Mouse (Mus musculus): ENCODE measurements around the gene Ulk3. TPM values are rescaled to one million over a fixed set of nuclear protein-coding genes. Genes with fewer than 3 reads are reported as not detected.

The Ulk3 gene
- polyA plus RNA-seq, 1 experiment: 35.6 TPM

DNA sequence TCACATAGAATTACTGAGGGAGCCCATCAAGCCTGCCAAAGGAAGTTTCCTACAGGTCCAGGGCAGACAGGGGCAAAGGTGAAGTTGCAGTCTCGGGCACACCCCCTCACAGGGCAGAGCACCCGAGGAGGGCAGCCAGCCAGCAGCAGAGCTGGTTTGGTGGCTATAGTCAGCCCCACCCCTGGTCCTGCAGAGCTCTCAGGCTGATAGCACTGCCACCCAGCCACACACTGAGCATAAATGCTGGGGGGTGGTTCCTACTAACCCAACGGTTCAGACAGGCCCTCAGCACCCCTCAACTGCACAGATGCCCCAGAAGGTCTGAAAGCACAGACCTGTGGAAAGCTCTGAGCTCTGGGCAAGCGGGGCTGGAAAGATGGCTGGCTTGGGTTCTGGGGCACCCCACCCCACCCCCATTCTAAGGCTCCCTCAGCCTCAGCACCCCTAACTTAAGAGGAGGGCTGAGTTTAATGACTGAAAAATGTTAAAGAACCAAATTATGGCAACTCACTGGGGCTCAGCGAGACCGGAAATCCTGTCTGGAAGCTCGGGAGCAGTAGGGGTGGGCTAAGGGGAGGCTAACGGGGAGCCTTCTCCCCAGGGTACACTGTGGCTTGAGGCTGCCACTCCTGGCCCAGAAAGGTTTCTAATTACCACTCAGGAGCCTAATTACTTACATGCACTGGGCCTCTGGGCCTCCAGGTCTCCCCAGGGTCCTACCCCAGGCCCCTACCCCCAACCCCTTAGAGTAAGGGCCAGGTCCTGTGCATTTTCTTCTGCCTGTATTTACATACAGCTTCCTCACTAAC lies 49.6 kb downstream of the Ulk3 start:
- H3K4me3 ChIP-seq (replicated peaks; ENCODE audit: control insufficient read depth, low read depth, low read length): no peak overlapping the region

GRCm38 (mm10) chr9:57639661-57640328 lies 50.5 kb downstream of the Ulk3 start:
- WGBS: 19% methylated on average over 5 of the region's 5 CpGs
- Histone ChIP-seq H3K27ac (ENCODE audit: control insufficient read depth, insufficient read depth, low read depth, low read length, poor library complexity) (peak overlapping the region; percentile 92), H3K4me1 (ENCODE audit: control insufficient read depth, insufficient read depth, low read length) (peaks cover 32% of the 10 kb centered on the region), H3K4me3 (replicated peaks; ENCODE audit: control insufficient read depth, low read depth, low read length) (peak overlapping the region; percentile 24)
- TF ChIP-seq CTCF (IDR thresholded peaks at IDR 0.05; ENCODE audit: control insufficient read depth, insufficient read depth, low read length) (no peak), POLR2A (IDR thresholded peaks at IDR 0.05; ENCODE audit: borderline replicate concordance, control insufficient read depth, low read depth, low read length) (no peak)

More for the DNA sequence above, 49.6 kb downstream of the Ulk3 start:
- Histone ChIP-seq H3K4me1 (ENCODE audit: control insufficient read depth, insufficient read depth, low read length) (peaks cover 38% of the 10 kb centered on the region), H3K27ac (ENCODE audit: control insufficient read depth, insufficient read depth, low read depth, low read length, poor library complexity) (peak overlapping the region; percentile 92)
- WGBS: 5% methylated on average over 8 of the region's 8 CpGs
- no peak for TF ChIP-seq CTCF (IDR thresholded peaks at IDR 0.05; ENCODE audit: control insufficient read depth, insufficient read depth, low read length)
- TF ChIP-seq POLR2A (IDR thresholded peaks at IDR 0.05; ENCODE audit: borderline replicate concordance, control insufficient read depth, low read depth, low read length): peak; percentile 56; the same call in 1 of the 2 replicates

GRCm38 (mm10) chr9:57640384-57640783 lies 51.1 kb downstream of the Ulk3 start:
- Histone ChIP-seq H3K4me3 (replicated peaks; ENCODE audit: control insufficient read depth, low read depth, low read length) (peak overlapping the region; percentile 24), H3K27ac (ENCODE audit: control insufficient read depth, insufficient read depth, low read depth, low read length, poor library complexity) (peak overlapping the region; percentile 92), H3K4me1 (ENCODE audit: control insufficient read depth, insufficient read depth, low read length) (peaks cover 29% of the 10 kb centered on the region)
- under 1% methylated on average over 15 of the region's 15 CpGs for WGBS
- TF ChIP-seq POLR2A (IDR thresholded peaks at IDR 0.05; ENCODE audit: borderline replicate concordance, control insufficient read depth, low read depth, low read length) (peak; percentile 83; the same call in 1 of the 2 replicates), CTCF (IDR thresholded peaks at IDR 0.05; ENCODE audit: control insufficient read depth, insufficient read depth, low read length) (no peak)

GRCm38 (mm10) chr9:57641022-57641421 lies 51.8 kb downstream of the Ulk3 start:
- Histone ChIP-seq H3K4me3 (replicated peaks; ENCODE audit: control insufficient read depth, low read depth, low read length) (no peak overlapping the region), H3K4me1 (ENCODE audit: control insufficient read depth, insufficient read depth, low read length) (peaks cover 28% of the 10 kb centered on the region), H3K27ac (ENCODE audit: control insufficient read depth, insufficient read depth, low read depth, low read length, poor library complexity) (peak overlapping the region; percentile 92)
- no peak for TF ChIP-seq POLR2A (IDR thresholded peaks at IDR 0.05; ENCODE audit: borderline replicate concordance, control insufficient read depth, low read depth, low read length)
- no peak for TF ChIP-seq CTCF (IDR thresholded peaks at IDR 0.05; ENCODE audit: control insufficient read depth, insufficient read depth, low read length)
- whole genome bisulfite sequencing: 79% methylated on average over 1 of the region's 1 CpGs

DNA sequence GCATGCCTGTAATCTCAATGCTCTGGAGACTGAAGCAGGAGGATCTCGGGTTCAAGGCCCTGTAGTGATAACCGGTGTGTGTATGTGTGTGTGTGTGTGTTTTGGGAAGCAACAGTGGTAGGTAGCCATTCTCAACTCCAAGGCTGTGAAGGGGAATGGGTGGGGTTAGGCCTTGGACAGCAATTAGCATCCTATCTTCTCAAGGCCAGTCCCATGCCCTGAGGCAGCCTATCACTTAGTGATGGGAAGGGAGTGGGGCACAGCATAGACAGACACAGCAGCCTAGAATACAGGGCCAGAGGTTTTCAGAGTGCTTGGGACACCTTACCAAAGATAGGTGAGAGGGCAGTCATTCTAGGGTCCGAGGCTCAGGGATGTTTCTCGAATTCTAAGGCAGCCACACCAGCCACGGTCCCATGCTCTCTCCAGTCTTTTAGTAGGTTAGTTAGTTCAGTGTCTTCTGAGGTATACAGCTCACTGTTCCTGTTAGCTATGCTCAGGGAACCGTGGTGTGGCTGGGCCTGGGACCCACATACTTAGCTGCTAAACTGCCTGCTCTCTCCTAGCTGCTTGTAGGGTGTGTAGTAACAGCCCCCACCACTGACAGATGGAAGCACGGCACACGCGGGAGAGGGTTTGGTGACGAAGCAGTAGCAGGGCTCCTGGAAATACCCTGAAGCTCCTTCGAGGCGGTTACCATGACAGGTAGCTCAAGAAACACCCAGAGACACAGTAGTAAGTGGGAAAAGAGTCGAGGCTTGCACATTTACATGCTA lies 52.7 kb downstream of the Ulk3 start:
- H3K27ac ChIP-seq (ENCODE audit: control insufficient read depth, insufficient read depth, low read depth, low read length, poor library complexity): peak overlapping the region; percentile 92
- 44% methylated on average over 13 of the region's 13 CpGs for WGBS
- H3K4me1 ChIP-seq (ENCODE audit: control insufficient read depth, insufficient read depth, low read length): peaks cover 28% of the 10 kb centered on the region
- no peak for TF ChIP-seq POLR2A (IDR thresholded peaks at IDR 0.05; ENCODE audit: borderline replicate concordance, control insufficient read depth, low read depth, low read length)
- TF ChIP-seq CTCF (IDR thresholded peaks at IDR 0.05; ENCODE audit: control insufficient read depth, insufficient read depth, low read length): no peak
- H3K4me3 ChIP-seq (replicated peaks; ENCODE audit: control insufficient read depth, low read depth, low read length): peak overlapping the region; percentile 10

DNA sequence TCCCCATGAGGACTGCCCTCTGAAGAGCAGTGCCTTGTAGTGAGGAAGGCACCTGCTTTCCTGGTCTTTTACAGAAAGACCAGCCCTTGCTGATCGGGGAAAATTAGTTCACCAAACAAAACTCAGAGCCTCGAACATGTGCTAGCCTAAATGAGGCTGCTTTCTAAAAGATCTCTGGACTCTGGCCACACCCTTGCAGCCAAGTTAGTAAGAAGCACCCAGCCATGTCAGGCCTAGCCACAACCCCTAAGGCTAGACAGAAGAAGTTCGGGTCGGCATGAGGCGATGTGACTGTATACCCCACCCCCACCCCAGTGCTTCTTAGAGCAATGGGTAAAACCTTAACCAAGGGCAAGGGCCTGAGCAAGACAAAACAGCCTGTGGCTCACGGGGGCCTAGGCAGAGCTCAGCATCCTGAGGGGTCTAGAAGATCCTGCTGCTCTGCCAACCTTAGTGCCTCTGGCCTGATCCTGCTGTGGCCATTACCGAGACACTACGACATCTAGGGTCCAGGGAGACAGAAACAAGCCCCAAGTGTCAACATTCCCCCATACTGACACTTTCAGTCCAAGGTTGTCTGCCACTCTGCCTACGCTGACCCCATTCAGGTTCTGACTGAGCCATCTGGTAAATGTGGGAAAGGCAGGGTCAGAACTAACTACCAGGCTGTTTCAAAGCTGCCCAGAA lies 54.1 kb downstream of the Ulk3 start:
- TF ChIP-seq CTCF (IDR thresholded peaks at IDR 0.05; ENCODE audit: control insufficient read depth, insufficient read depth, low read length) (no peak), POLR2A (IDR thresholded peaks at IDR 0.05; ENCODE audit: borderline replicate concordance, control insufficient read depth, low read depth, low read length) (no peak)
- Histone ChIP-seq H3K4me1 (ENCODE audit: control insufficient read depth, insufficient read depth, low read length) (peaks cover 26% of the 10 kb centered on the region), H3K27ac (ENCODE audit: control insufficient read depth, insufficient read depth, low read depth, low read length, poor library complexity) (peak overlapping the region; percentile 92), H3K4me3 (replicated peaks; ENCODE audit: control insufficient read depth, low read depth, low read length) (peak overlapping the region; percentile 67)
- WGBS: 6% methylated on average over 9 of the region's 9 CpGs

DNA sequence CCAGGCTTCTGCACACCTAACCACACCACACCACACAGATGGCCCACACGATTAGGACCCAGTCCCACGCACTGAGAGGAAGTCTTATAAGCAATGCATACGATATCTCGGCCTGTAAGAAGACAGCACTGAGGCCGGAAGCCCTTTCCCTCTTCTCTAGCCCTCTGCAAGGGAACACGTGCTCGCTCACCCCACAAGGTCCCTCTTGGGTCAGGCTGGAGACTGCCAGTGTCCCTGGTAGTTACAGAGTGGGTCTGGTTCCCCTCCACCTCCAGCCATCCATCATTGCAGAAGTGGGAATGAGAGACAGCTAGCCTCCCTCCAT lies 54.6 kb downstream of the Ulk3 start:
- Histone ChIP-seq H3K4me1 (ENCODE audit: control insufficient read depth, insufficient read depth, low read length) (peaks cover 25% of the 10 kb centered on the region), H3K4me3 (replicated peaks; ENCODE audit: control insufficient read depth, low read depth, low read length) (peak overlapping the region; percentile 67), H3K27ac (ENCODE audit: control insufficient read depth, insufficient read depth, low read depth, low read length, poor library complexity) (peak overlapping the region; percentile 92)
- 0% methylated on average over 7 of the region's 7 CpGs for WGBS
- TF ChIP-seq CTCF (IDR thresholded peaks at IDR 0.05; ENCODE audit: control insufficient read depth, insufficient read depth, low read length) (no peak), POLR2A (IDR thresholded peaks at IDR 0.05; ENCODE audit: borderline replicate concordance, control insufficient read depth, low read depth, low read length) (no peak)
